Mouse (Mus musculus): Measurements from ENCODE around the gene Olfr472.
"Not testable (repeated sequence)": the region's sequence is repeated elsewhere in the genome, so short reads cannot be mapped to it uniquely, and the experiment has no call there.

Gene Olfr472

DNA sequence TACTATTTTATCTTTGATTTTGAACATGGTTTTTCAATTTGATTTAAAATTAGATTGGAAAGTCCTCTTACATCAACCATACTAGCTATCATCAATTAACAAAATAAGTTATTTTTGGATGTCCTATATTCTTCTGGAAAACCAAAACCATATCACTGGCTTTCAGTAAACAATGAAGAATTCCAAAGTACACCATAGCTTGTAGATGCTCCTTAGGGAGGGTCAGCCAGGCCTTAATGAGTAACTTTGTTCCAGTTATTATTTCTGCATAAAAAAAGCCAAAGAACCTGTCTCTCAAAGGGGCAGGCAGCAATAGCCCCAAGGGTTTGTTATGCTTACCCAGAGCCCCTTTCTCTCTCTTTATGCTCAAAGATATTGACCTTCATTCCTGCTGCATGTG lies at the start of gene Olfr472:
Gene Olfr472, plus strand, starts transcription at position 301 of the 400 bp plus-strand sequence.
- no peak for DNase-seq (ENCODE audit: low spot score)

DNA sequence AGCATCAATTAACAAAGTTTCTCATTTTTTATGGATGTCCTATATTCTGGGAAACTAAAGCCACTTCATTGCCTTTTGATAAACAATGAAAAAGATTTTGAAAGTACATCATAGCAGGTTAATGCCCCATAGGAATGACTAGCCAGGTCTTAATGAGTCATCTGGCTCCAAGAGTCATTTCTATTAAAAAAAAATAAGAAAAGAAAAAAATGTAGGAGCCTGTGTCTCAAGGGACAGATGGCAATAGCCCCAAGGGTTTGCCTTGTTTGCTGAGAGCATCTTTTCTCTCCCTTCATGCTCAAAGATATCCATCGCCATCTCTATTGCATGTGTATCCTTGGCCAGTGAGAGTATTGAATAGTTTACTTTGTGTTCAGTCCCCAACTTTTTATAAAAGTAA lies 32.4 kb downstream of the Olfr472 start, which contains the start of gene Olfr473:
Gene Olfr473, plus strand, starts transcription at position 301 of the 400 bp plus-strand sequence.
- DNase-seq (ENCODE audit: low spot score): no peak

DNA sequence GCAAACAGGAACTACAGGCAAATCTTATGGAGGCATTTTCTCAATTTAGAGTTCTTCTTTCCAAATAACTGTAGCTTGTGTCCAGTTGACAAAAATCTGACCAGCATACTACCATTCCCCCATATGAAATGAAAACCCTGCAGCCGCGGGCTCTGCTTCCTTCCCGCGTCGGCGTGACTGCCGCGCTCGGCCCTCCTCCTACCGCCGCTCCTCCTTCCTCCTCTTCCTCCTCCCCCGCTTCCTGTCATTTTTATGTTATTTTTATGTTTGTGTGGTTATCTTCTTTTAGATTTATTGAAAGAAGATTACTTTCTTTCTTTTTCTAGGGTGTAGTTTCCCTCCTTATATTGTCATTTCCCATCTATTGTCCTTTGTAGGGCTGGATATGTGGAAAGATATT lies 54.8 kb downstream of the Olfr472 start:
- DNase-seq (ENCODE audit: low spot score): not testable (repeated sequence)

DNA sequence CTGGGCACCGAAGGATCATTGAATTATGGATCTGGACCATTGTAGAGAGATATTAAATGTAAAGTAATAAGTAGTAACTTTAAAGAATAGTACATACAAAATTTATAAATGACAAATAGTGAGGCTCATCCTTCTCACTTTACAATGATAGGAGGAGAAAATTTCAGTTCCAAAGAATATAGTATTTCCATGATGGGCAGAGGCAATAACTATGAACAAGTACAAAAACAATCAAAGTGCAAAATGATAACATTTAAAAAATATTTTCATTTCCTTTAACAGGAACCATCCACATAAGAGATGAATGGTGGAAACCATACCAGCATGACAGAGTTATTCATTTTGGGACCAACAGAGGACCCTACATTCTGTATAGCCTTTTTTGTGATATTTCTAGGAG lies 56.6 kb downstream of the Olfr472 start, which contains the start of gene Olfr474:
Gene Olfr474, plus strand, starts transcription at position 301 of the 400 bp plus-strand sequence.
- DNase-seq (ENCODE audit: low spot score): no peak
